Mouse (Mus musculus) bone marrow macrophage, adult 2 months (primary cell): ENCODE measurements around the gene Olfr857. TPM values are rescaled to one million over a fixed set of nuclear protein-coding genes. Genes with fewer than 3 reads are reported as not detected.
"Not testable (repeated sequence)": the region's sequence is repeated elsewhere in the genome, so short reads cannot be mapped to it uniquely, and the experiment has no call there.

Experiments
- H3K27ac ChIP-seq: 2 replicates; pipeline ENCODE4 v1.5.1; 2012; ENCODE audit warnings: low read depth, low read length; ENCODE audit not compliant: insufficient read depth
- H3K4me1 ChIP-seq: 2 replicates; pipeline ENCODE4 v1.6.1; 2012; ENCODE audit warnings: low read length; ENCODE audit not compliant: control insufficient read depth, insufficient read depth
- H3K4me3 ChIP-seq: 2 replicates; pipeline ENCODE4 v1.5.1; 2012; ENCODE audit warnings: mild to moderate bottlenecking, low read length, moderate library complexity; ENCODE audit not compliant: insufficient read depth
- CTCF ChIP-seq: IDR thresholded peaks from 2 replicates; pipeline ENCODE4 v1.5.1; 2012; ENCODE audit warnings: low read depth, mild to moderate bottlenecking, low read length, moderate library complexity
- POLR2A ChIP-seq: IDR thresholded peaks from 2 replicates; pipeline ENCODE4 v1.6.1; 2012; ENCODE audit warnings: mild to moderate bottlenecking, low read depth, low read length, borderline replicate concordance
- polyA plus RNA-seq: library from polyadenylated mRNA; stranded (reverse); fragments of >200 nt; gene quantifications from 2 replicates; pipeline ENCODE4 v1.2.4, GENCODE M21; 2012; ENCODE audit not compliant: missing spikeins, insufficient read depth, insufficient read length

The Olfr857 gene
- not detected in 2 replicates for polyA plus RNA-seq

- Histone ChIP-seq H3K4me1 (no peaks in the 10 kb centered on the region), H3K27ac (no peak within 1 kb of the TSS), H3K4me3 (no peak within 1 kb of the TSS)
- no peak for TF ChIP-seq POLR2A
- TF ChIP-seq CTCF, result no peak
These were observed at the start of gene Olfr857 for GRCm38 (mm10) chr9:19709133-19709532. Gene Olfr857 (plus strand): TSS chr9:19709433.

- Histone ChIP-seq H3K4me3 (no peak overlapping the region), H3K4me1 (no peaks in the 10 kb centered on the region), H3K27ac (no peak overlapping the region)
- TF ChIP-seq POLR2A, result no peak
- no peak for TF ChIP-seq CTCF
These were observed 19.0 kb upstream of the Olfr857 start for GRCm38 (mm10) chr9:19690281-19690680.

GRCm38 (mm10) chr9:19691426-19691825 lies 17.8 kb upstream of the Olfr857 start:
- TF ChIP-seq POLR2A (no peak), CTCF (no peak)
- Histone ChIP-seq H3K4me3 (no peak overlapping the region), H3K27ac (no peak overlapping the region), H3K4me1 (no peaks in the 10 kb centered on the region)

- Histone ChIP-seq H3K4me3 (no peak overlapping the region), H3K4me1 (no peaks in the 10 kb centered on the region), H3K27ac (no peak overlapping the region)
- TF ChIP-seq POLR2A (no peak), CTCF (no peak)
These were observed 16.8 kb upstream of the Olfr857 start for GRCm38 (mm10) chr9:19692430-19692829.

GRCm38 (mm10) chr9:19694285-19694684 lies 14.9 kb upstream of the Olfr857 start:
- H3K4me3 ChIP-seq, H3K4me1 ChIP-seq, H3K27ac ChIP-seq: not testable (repeated sequence)

- not testable (repeated sequence) for H3K27ac ChIP-seq, H3K4me3 ChIP-seq, H3K4me1 ChIP-seq
These were observed 14.3 kb upstream of the Olfr857 start for GRCm38 (mm10) chr9:19694898-19695379.

GRCm38 (mm10) chr9:19704546-19704945 lies 4.7 kb upstream of the Olfr857 start:
- H3K27ac ChIP-seq, H3K4me1 ChIP-seq, H3K4me3 ChIP-seq: not testable (repeated sequence)

Other genes with a start within 250 kb of the Olfr857 start
- not detected in 2 replicates for gene Olfr850, start 231.2 kb upstream of the Olfr857 start, polyA plus RNA-seq
- not detected in 2 replicates for gene Olfr851, start 216.1 kb upstream of the Olfr857 start, polyA plus RNA-seq
- not detected in 2 replicates for gene Olfr853, start 168.4 kb upstream of the Olfr857 start, polyA plus RNA-seq
- not detected in 2 replicates for gene Olfr854, start 142.1 kb upstream of the Olfr857 start, polyA plus RNA-seq
- not detected in 2 replicates for gene Olfr855, start 126.8 kb upstream of the Olfr857 start, polyA plus RNA-seq
- gene Zfp317, start 87.3 kb upstream of the Olfr857 start, polyA plus RNA-seq, result 15.8 and 17.4 TPM in 2 replicates
- gene Olfr58, start 70.8 kb downstream of the Olfr857 start, polyA plus RNA-seq, result not detected in 2 replicates
- not detected in 2 replicates for gene Olfr859, start 95.5 kb downstream of the Olfr857 start, polyA plus RNA-seq
- not detected in 2 replicates for gene Olfr860, start 140.3 kb downstream of the Olfr857 start, polyA plus RNA-seq
- not detected in 2 replicates for gene Olfr862, start 178.6 kb downstream of the Olfr857 start, polyA plus RNA-seq
- gene Olfr77, start 207.4 kb downstream of the Olfr857 start, polyA plus RNA-seq, result 0.15 TPM in 1 of 2 replicates, not detected in the other